ENCODE assay signal across 16 mouse cellular contexts in genomic region chr7:126739551-126739950, GRCm38 (mm10). TPM values are rescaled to one million over a fixed set of nuclear protein-coding genes. Genes with fewer than 3 reads are reported as not detected.
DNase-seq lines count a peak whose midpoint lies in the region; ATAC-seq lines count a peak whose summit lies in the region.
"Had no signal": no experiment of that assay in that cellular context is flagged by ENCODE, and none has a peak within 500 bp of the region (broad histone marks: within the 10 kb centered on the region; RNA-seq: fewer than 3 reads in every experiment).

No protein-coding gene starts in this region.

- no peak for ATAC-seq in inflammation-experienced regulatory T-cells, adult 6 months
- ATAC-seq: forebrain, postnatal 0 days had no signal

- DNase-seq in left cerebral cortex, adult 18-20 months (ENCODE audit: low spot score in 2 of 2): peak; percentile 82 to 88
- DNase-seq in left cerebral cortex, adult 11 months (ENCODE audit: low spot score): no peak
- peak; percentile 24 for DNase-seq in Muller cell, postnatal 12 days (ENCODE audit: inconsistent ontology term)
- peak; percentile 74 to 83 for DNase-seq in left cerebral cortex, postnatal 36 days (ENCODE audit: low spot score in 2 of 2)
- DNase-seq in right cerebral cortex, postnatal 4 days: peak; percentile 11
- DNase-seq in embryo, embryonic 10.5 days (ENCODE audit: low spot score): no peak
- DNase-seq: adrenal gland, adult 2 months; cerebellum, adult 18-20 months; cerebellum, postnatal 36 days; forebrain, postnatal 0 days; gastrocnemius, postnatal 25 days; kidney, postnatal 4 days; liver, embryonic 13.5 days; thymus, adult 2 months had no signal

- intact Hi-C loops in left cerebral cortex, postnatal 36 days (cut with DNase I): no loop called here

RNA-seq across cellular contexts. Expression of gene Mapk3, which starts 19.9 kb away (rescaled TPM):
- 100 to 1,000 TPM; 157 to 208 TPM for total RNA-seq in left cerebral cortex, adult 18-20 months (2021)
- total RNA-seq in left cerebral cortex, postnatal 36 days (2021): 100 to 1,000 TPM; 148 to 172 TPM
- 10 to 100 TPM; 15.9 to 20.8 (median 17.2) TPM for polyA plus RNA-seq in inflammation-experienced regulatory T-cells, adult 6 months (2017; shearing (Covaris generic))

RNA-seq across cellular contexts. Expression of gene Gdpd3, which starts 26.6 kb away (rescaled TPM):
- 1 to 10 TPM; 1.3 to 3.5 TPM for total RNA-seq in left cerebral cortex, adult 18-20 months (2021)
- total RNA-seq in left cerebral cortex, postnatal 36 days (2021): 1 to 10 TPM in 1 of 2 experiments, under 1 TPM in 1; 0.99 to 3.0 TPM
- 100 to 1,000 TPM in 2 of 3 experiments, 10 to 100 TPM in 1; 97.0 to 604 (median 276) TPM for polyA plus RNA-seq in inflammation-experienced regulatory T-cells, adult 6 months (2017; shearing (Covaris generic))
- total RNA-seq: midbrain, postnatal 0 days had no signal

RNA-seq across cellular contexts. Expression of gene Coro1a, which starts 32.0 kb away (rescaled TPM):
- 100 to 1,000 TPM; 161 to 166 TPM for total RNA-seq in left cerebral cortex, adult 18-20 months (2021)
- total RNA-seq in left cerebral cortex, postnatal 36 days (2021): 100 to 1,000 TPM; 159 to 176 TPM
- polyA plus RNA-seq in inflammation-experienced regulatory T-cells, adult 6 months (2017; shearing (Covaris generic)): 1,000 to 10,000 TPM; 2,119 to 2,488 (median 2,393) TPM

RNA-seq across cellular contexts. Expression of gene Ypel3, which starts 37.2 kb away (rescaled TPM):
- total RNA-seq in left cerebral cortex, adult 18-20 months (2021): 100 to 1,000 TPM; 282 to 325 TPM
- total RNA-seq in left cerebral cortex, postnatal 36 days (2021): 100 to 1,000 TPM; 303 to 345 TPM
- polyA plus RNA-seq in inflammation-experienced regulatory T-cells, adult 6 months (2017; shearing (Covaris generic)): 100 to 1,000 TPM in 1 of 3 experiments, 10 to 100 TPM in 2; 51.9 to 107 (median 70.2) TPM

RNA-seq across cellular contexts. Expression of gene Tbx6, which starts 41.7 kb away (rescaled TPM):
- under 1 TPM; 0.56 to 0.63 TPM for total RNA-seq in left cerebral cortex, adult 18-20 months (2021)
- total RNA-seq in left cerebral cortex, postnatal 36 days (2021): under 1 TPM; 0.54 to 0.68 TPM
- 1 to 10 TPM; 2.1 to 3.9 (median 3.7) TPM for polyA plus RNA-seq in inflammation-experienced regulatory T-cells, adult 6 months (2017; shearing (Covaris generic))

Comparison
In these comparisons a context has a peak if more than half of its experiments do, and no peak if none do; other contexts are left out.
1. DNase-seq: peak in left cerebral cortex, adult 18-20 months (2 of 2), Muller cell, postnatal 12 days (single experiment), left cerebral cortex, postnatal 36 days (2 of 2) and right cerebral cortex, postnatal 4 days (single experiment); none in left cerebral cortex, adult 11 months (single experiment) and embryo, embryonic 10.5 days (single experiment).